Mouse (Mus musculus): ENCODE results near the gene Nudcd2. TPM values are rescaled to one million over a fixed set of nuclear protein-coding genes. Genes with fewer than 3 reads are reported as not detected.
"Not testable (repeated sequence)": the region's sequence is repeated elsewhere in the genome, so short reads cannot be mapped to it uniquely, and the experiment has no call there.

Nudcd2 gene
- 10 to 100 TPM; 22.1 to 22.6 TPM for total RNA-seq (2021)

- intact Hi-C loops (cut with DNase I): loop anchor here (5.0 kb wide), 1 partner anchor 41 kb away; no protein-coding TSS in a partner anchor
- DNase-seq: peak; percentile 92 to 96
Observed at GRCm38 (mm10) chr11:40733339-40734174, at the start of gene Nudcd2, which contains the start of gene Hmmr. Nudcd2 (plus strand) TSS chr11:40733667. Hmmr (minus strand) TSS chr11:40733422.

GRCm38 (mm10) chr11:40690444-40691127 lies 42.9 kb upstream of the Nudcd2 start:
- DNase-seq: peak; percentile 49 to 54
- intact Hi-C loops (cut with DNase I): loop anchor here (5.0 kb wide), 1 partner anchor 42 kb away; the partner anchor contains the start of genes Hmmr and Nudcd2

- DNase-seq: no peak
- intact Hi-C loops (cut with DNase I): loop anchor here (5.0 kb wide), 1 partner anchor 40 kb away; the partner anchor contains the start of genes Hmmr and Nudcd2
Observed at GRCm38 (mm10) chr11:40692101-40692509, 41.4 kb upstream of the Nudcd2 start.

GRCm38 (mm10) chr11:40692511-40693365 lies 40.7 kb upstream of the Nudcd2 start:
- intact Hi-C loops (cut with DNase I): loop anchor here (5.0 kb wide), 1 partner anchor 40 kb away; the partner anchor contains the start of genes Hmmr and Nudcd2

GRCm38 (mm10) chr11:40693366-40693951 lies 40.0 kb upstream of the Nudcd2 start:
- intact Hi-C loops (cut with DNase I): loop anchor here (5.0 kb wide), 1 partner anchor 39 kb away; the partner anchor contains the start of genes Hmmr and Nudcd2
- peak; percentile 67 to 75 for DNase-seq

More at GRCm38 (mm10) chr11:40692511-40693365, 40.7 kb upstream of the Nudcd2 start:
- peak; percentile 96 to 97 for DNase-seq

GRCm38 (mm10) chr11:40694311-40695087 lies 39.0 kb upstream of the Nudcd2 start:
- intact Hi-C loops (cut with DNase I): loop anchor here (2.0 to 5.0 kb wide), 2 partner anchors 38 to 60 kb away; partner anchors contain the start of genes Ccng1, Hmmr and Nudcd2

GRCm38 (mm10) chr11:40695103-40695502 lies 38.4 kb upstream of the Nudcd2 start, which contains the start of gene Mat2b:
Mat2b (minus strand) TSS chr11:40695203.
- intact Hi-C loops (cut with DNase I): loop anchor here (2.0 kb wide), 1 partner anchor 60 kb away; the partner anchor contains the start of gene Ccng1

More at GRCm38 (mm10) chr11:40694311-40695087, 39.0 kb upstream of the Nudcd2 start:
- DNase-seq: peak; percentile 85 to 86

GRCm38 (mm10) chr11:40709899-40710298 lies 23.6 kb upstream of the Nudcd2 start:
- intact Hi-C loops (cut with DNase I); DNase-seq: not testable (repeated sequence)

More at GRCm38 (mm10) chr11:40695103-40695502, 38.4 kb upstream of the Nudcd2 start, which contains the start of gene Mat2b:
- DNase-seq: no peak

- DNase-seq: peak in 1 of 2 experiments; percentile 23
- intact Hi-C loops (cut with DNase I): no loop called here
Observed at GRCm38 (mm10) chr11:40713858-40714257, 19.6 kb upstream of the Nudcd2 start.

GRCm38 (mm10) chr11:40715524-40715923 lies 17.9 kb upstream of the Nudcd2 start:
- DNase-seq: no peak
- intact Hi-C loops (cut with DNase I): no loop called here

- intact Hi-C loops (cut with DNase I): no loop called here
- no peak for DNase-seq
Observed at GRCm38 (mm10) chr11:40718324-40718723, 15.1 kb upstream of the Nudcd2 start.

GRCm38 (mm10) chr11:40732997-40733338 lies 499 bp upstream of the Nudcd2 start:
- intact Hi-C loops (cut with DNase I): loop anchor here (5.0 kb wide), 1 partner anchor 41 kb away; no protein-coding TSS in a partner anchor
- no peak for DNase-seq

- intact Hi-C loops (cut with DNase I): loop anchor here (5.0 kb wide), 1 partner anchor 42 kb away; no protein-coding TSS in a partner anchor
- no peak for DNase-seq
Observed at GRCm38 (mm10) chr11:40734251-40734752, 835 bp downstream of the Nudcd2 start.

GRCm38 (mm10) chr11:40737369-40737768 lies 3.9 kb downstream of the Nudcd2 start:
- intact Hi-C loops (cut with DNase I): no loop called here
- no peak for DNase-seq

GRCm38 (mm10) chr11:40741605-40742262 lies 8.3 kb downstream of the Nudcd2 start:
- intact Hi-C loops (cut with DNase I): no loop called here
- DNase-seq: no peak

- intact Hi-C loops (cut with DNase I): no loop called here
- no peak for DNase-seq
Observed at GRCm38 (mm10) chr11:40744348-40744747, 10.9 kb downstream of the Nudcd2 start.

GRCm38 (mm10) chr11:40746361-40746760 lies 12.9 kb downstream of the Nudcd2 start:
- intact Hi-C loops (cut with DNase I): no loop called here
- no peak for DNase-seq

- DNase-seq: no peak
- intact Hi-C loops (cut with DNase I): no loop called here
Observed at GRCm38 (mm10) chr11:40747716-40748115, 14.2 kb downstream of the Nudcd2 start.
